Mouse (Mus musculus) spleen, adult 2 months (tissue): ENCODE measurements around the gene Il1r1.

ENCODE experiments used
- CTCF ChIP-seq: fragments of 200-500 bp; IDR thresholded peaks from 2 replicates; pipeline ENCODE4 v1.5.1; 2011; ENCODE audit warnings: mild to moderate bottlenecking, inconsistent platforms; ENCODE audit not compliant: insufficient read depth, insufficient read length, insufficient replicate concordance; ENCODE audit errors: extremely low read depth
- POLR2A ChIP-seq: fragments of 200-500 bp; IDR thresholded peaks from 2 replicates; pipeline ENCODE4 v1.6.1; 2011; ENCODE audit warnings: low read depth, low read length, inconsistent platforms

DNA sequence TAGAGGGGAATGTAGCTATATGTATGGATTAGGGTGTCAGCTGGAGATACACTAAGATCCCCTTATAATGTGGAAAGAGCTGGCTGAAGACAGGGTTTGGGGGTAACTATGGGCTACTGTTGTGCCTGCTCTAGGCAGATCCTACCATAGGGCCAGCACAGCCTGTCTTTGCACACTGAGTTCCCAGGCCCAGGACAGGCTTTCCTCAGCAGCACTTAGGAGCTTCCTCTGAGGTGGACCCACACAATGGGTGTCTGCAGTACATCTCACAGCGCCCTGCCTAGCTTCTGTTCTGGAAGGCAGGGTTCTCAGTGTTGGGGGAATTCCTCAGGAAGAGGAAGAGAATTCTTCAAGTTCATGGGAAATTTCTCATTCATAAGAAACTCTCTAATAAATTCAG is 48.6 kb downstream of the Il1r1 start:
- no peak for TF ChIP-seq CTCF
- no peak for TF ChIP-seq POLR2A
